Mouse (Mus musculus) left cerebral cortex, adult 18-20 months (tissue): Measurements from ENCODE around the gene Kcnq1. TPM values are rescaled to one million over a fixed set of nuclear protein-coding genes. Genes with fewer than 3 reads are reported as not detected.

ENCODE experiments used
- DNase-seq, 2 experiments: peaks; one replicate each; pipeline ENCODE4 v3.0.0; 2021 to 2022; ENCODE audit warnings: low spot score in 2 of 2, mixed read lengths in 1 of 2
- long read RNA-seq, 2 experiments: library from polyadenylated mRNA; stranded (forward); transcript quantifications; one replicate each; pipeline ENCODE4 v2.0.0; 2021
- total RNA-seq, 2 experiments: library from RNA; stranded (reverse); gene quantifications; 2 replicates each; pipeline ENCODE4 v1.2.3; 2021

The Kcnq1 gene
- under 1 TPM; 0.30 to 0.54 TPM for total RNA-seq
- long read RNA-seq, experiment 1, partial matches to known transcripts = 0 of 2 reads
- long read RNA-seq, experiment 1, other reads (novel, unspliced or antisense) = 2 of 2 reads
- long read RNA-seq, experiment 2, partial matches to known transcripts = 0 of 3 reads
- long read RNA-seq, experiment 2, other reads (novel, unspliced or antisense) = 3 of 3 reads

- no peak for DNase-seq
These were observed at the start of gene Kcnq1 for GRCm38 (mm10) chr7:143106062-143106461. Gene Kcnq1 (plus strand): TSS chr7:143106362.

- no peak for DNase-seq
These were observed 49.1 kb upstream of the Kcnq1 start for GRCm38 (mm10) chr7:143057023-143057422.

GRCm38 (mm10) chr7:143057667-143058220 is 48.4 kb upstream of the Kcnq1 start:
- no peak for DNase-seq

- no peak for DNase-seq
These were observed 47.9 kb upstream of the Kcnq1 start for GRCm38 (mm10) chr7:143058221-143058697.

GRCm38 (mm10) chr7:143059202-143059870 is 46.8 kb upstream of the Kcnq1 start:
- DNase-seq = no peak

GRCm38 (mm10) chr7:143062704-143063103 is 43.5 kb upstream of the Kcnq1 start:
- no peak for DNase-seq

GRCm38 (mm10) chr7:143064226-143064625 is 41.9 kb upstream of the Kcnq1 start:
- no peak for DNase-seq

GRCm38 (mm10) chr7:143065692-143066091 is 40.5 kb upstream of the Kcnq1 start:
- no peak for DNase-seq

- no peak for DNase-seq
These were observed 38.7 kb upstream of the Kcnq1 start for GRCm38 (mm10) chr7:143067469-143067868.

GRCm38 (mm10) chr7:143067897-143068296 is 38.3 kb upstream of the Kcnq1 start:
- DNase-seq = no peak

GRCm38 (mm10) chr7:143068316-143068881 is 37.8 kb upstream of the Kcnq1 start:
- DNase-seq = peak in 1 of 2 experiments; percentile 35

- peak; percentile 97 to 98 for DNase-seq
These were observed 37.1 kb upstream of the Kcnq1 start, which contains the start of gene Tssc4 for GRCm38 (mm10) chr7:143068882-143069591. Gene Tssc4 (plus strand): TSS chr7:143069249.

GRCm38 (mm10) chr7:143069751-143070400 is 36.3 kb upstream of the Kcnq1 start:
- DNase-seq = no peak

- no peak for DNase-seq
These were observed 35.6 kb upstream of the Kcnq1 start for GRCm38 (mm10) chr7:143070506-143071070.

- no peak for DNase-seq
These were observed 33.6 kb upstream of the Kcnq1 start for GRCm38 (mm10) chr7:143072605-143073004.

- DNase-seq = peak; percentile 29 to 31
These were observed 33.1 kb upstream of the Kcnq1 start for GRCm38 (mm10) chr7:143073086-143073485.

GRCm38 (mm10) chr7:143075394-143075793 is 30.8 kb upstream of the Kcnq1 start:
- no peak for DNase-seq

- DNase-seq = no peak
These were observed 28.8 kb upstream of the Kcnq1 start for GRCm38 (mm10) chr7:143077351-143077750.

- DNase-seq = no peak
These were observed 24.1 kb upstream of the Kcnq1 start for GRCm38 (mm10) chr7:143082024-143082423.

- DNase-seq = no peak
These were observed 22.5 kb upstream of the Kcnq1 start for GRCm38 (mm10) chr7:143083708-143084107.
